Mouse (Mus musculus): Measurements from ENCODE around the gene Mrpl48.

- 0 out of 2 replicates have a peak, but pooled peaks have one; percentile 14 for TF ChIP-seq POLR2A (IDR thresholded peaks at IDR 0.05; ENCODE audit: extremely low read depth, insufficient read depth, low read length)
- TF ChIP-seq CTCF (IDR thresholded peaks at IDR 0.05; ENCODE audit: low read depth, low read length) = no peak
These were observed 25.3 kb downstream of the Mrpl48 start for GRCm38 (mm10) chr7:100582727-100583236.

Measured in liver, adult 2 months (tissue).